Mouse (Mus musculus) embryonic fibroblast, embryonic 13.5 days (primary cell): ENCODE data around the gene Fgf5.

Experiments used
- CTCF ChIP-seq: IDR thresholded peaks from 2 replicates; pipeline ENCODE4 v1.5.1; 2011; ENCODE audit warnings: mild to moderate bottlenecking, control low read depth, low read length, moderate library complexity, borderline replicate concordance; ENCODE audit not compliant: insufficient read depth
- POLR2A ChIP-seq: IDR thresholded peaks from 2 replicates; pipeline ENCODE4 v1.6.1; 2011; ENCODE audit warnings: low read depth, mild to moderate bottlenecking, control low read depth, low read length, moderate library complexity

GRCm38 (mm10) chr5:98253147-98253546 is 837 bp upstream of the Fgf5 start:
- no peak for TF ChIP-seq CTCF
- no peak for TF ChIP-seq POLR2A
